Mouse (Mus musculus) limb, embryonic 10.5 days (tissue): ENCODE measurements around the gene Entr1. TPM values are rescaled to one million over a fixed set of nuclear protein-coding genes. Genes with fewer than 3 reads are reported as not detected.

Source experiments
- DNase-seq: peaks from one replicate; pipeline ENCODE4 v3.0.0-alpha.2; 2017; ENCODE audit warnings: low spot score
- H3K27ac ChIP-seq: fragments of 300-500 bp; sonication (generic); 2 replicates; pipeline ENCODE4 v1.5.1; 2016; ENCODE audit warnings: mild to moderate bottlenecking
- H3K27me3 ChIP-seq: fragments of 300-500 bp; sonication (generic); 2 replicates; pipeline ENCODE4 v1.6.1; 2016; ENCODE audit warnings: low read depth, mild to moderate bottlenecking; ENCODE audit not compliant: poor library complexity, severe bottlenecking
- H3K36me3 ChIP-seq: fragments of 300-500 bp; sonication (generic); 2 replicates; pipeline ENCODE4 v1.6.1; 2016; ENCODE audit warnings: mild to moderate bottlenecking, moderate library complexity
- H3K4me1 ChIP-seq: fragments of 300-500 bp; sonication (generic); 2 replicates; pipeline ENCODE4 v1.6.1; 2016
- H3K4me3 ChIP-seq: fragments of 300-500 bp; sonication (generic); 2 replicates; pipeline ENCODE4 v1.5.1; 2016; ENCODE audit warnings: mild to moderate bottlenecking, moderate library complexity
- H3K9me3 ChIP-seq: fragments of 300-500 bp; sonication (generic); replicated peaks from 2 replicates; pipeline ENCODE4 v1.6.1; 2016; ENCODE audit warnings: mild to moderate bottlenecking
- WGBS: fragments of 180-500 bp; shearing (Covaris S2); methylation state at CpG from one replicate; pipeline ENCODE4 v1.1.7; 2016; 5-methylcytosine and 5-hydroxymethylcytosine counted together
- polyA plus RNA-seq: library from polyadenylated mRNA; unstranded; fragments of >200 nt; fragmentation: Nextera tagmentation; extraction: Ambion mirVana; gene quantifications from 2 replicates; pipeline ENCODE4 v1.2.1, GENCODE M21; 2016

Gene Entr1
- polyA plus RNA-seq, 1 experiment from 2014 or later, result 148 TPM

DNA sequence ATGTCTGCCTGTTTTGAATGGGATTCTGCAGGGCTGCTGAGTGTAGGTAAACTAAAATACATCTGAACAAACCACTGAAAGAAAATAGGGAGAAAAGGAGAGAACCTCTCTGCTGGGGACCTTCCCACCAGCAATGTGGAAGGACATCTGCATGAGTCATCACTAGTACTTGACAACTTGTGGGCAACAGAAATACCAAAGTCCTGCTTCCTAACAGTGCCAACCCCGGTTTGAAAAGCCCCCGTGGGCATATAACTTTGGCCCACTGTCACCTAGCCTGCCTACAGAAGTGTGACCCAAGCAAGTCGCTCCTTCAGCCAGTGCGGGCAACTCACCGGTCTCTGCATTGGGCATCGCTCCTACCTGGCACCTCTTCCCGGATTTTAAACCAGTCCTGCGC is 16.7 kb downstream of the Entr1 start:
- no peaks in the 10 kb centered on the region for H3K4me1 ChIP-seq
- no peak overlapping the region for H3K27ac ChIP-seq
- no peaks in the 10 kb centered on the region for H3K9me3 ChIP-seq
- H3K4me3 ChIP-seq, result no peak overlapping the region
- WGBS, result 96% methylated on average over 8 of the region's 8 CpGs
- H3K27me3 ChIP-seq, result no peaks in the 10 kb centered on the region
- H3K36me3 ChIP-seq, result peaks cover 100% of the 10 kb centered on the region
- no peak for DNase-seq

DNA sequence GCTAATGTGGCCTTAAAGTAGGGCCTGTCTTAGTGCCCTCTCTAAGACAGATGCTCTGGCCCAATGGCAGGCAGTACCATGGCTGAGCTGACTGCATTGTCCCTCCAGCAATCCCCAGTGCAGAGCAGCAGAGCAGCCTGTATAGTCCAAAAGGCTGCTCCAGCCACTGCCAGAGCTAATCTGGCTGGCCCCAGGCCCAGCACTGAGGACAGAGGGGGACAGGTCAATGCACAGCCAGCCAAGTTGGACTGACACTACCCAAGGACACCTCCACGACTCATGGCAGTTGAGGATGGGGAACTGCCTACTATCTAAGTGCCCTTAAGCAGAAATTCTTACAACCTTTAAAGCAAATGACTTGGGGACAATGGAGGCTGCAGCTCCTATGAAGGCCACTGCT is 20.5 kb downstream of the Entr1 start:
- Histone ChIP-seq H3K9me3 (no peaks in the 10 kb centered on the region), H3K36me3 (peaks cover 100% of the 10 kb centered on the region), H3K4me3 (no peak overlapping the region), H3K27me3 (no peaks in the 10 kb centered on the region), H3K4me1 (no peaks in the 10 kb centered on the region), H3K27ac (no peak overlapping the region)
- DNase-seq, result no peak
- WGBS, result 94% methylated on average over 1 of the region's 1 CpGs

DNA sequence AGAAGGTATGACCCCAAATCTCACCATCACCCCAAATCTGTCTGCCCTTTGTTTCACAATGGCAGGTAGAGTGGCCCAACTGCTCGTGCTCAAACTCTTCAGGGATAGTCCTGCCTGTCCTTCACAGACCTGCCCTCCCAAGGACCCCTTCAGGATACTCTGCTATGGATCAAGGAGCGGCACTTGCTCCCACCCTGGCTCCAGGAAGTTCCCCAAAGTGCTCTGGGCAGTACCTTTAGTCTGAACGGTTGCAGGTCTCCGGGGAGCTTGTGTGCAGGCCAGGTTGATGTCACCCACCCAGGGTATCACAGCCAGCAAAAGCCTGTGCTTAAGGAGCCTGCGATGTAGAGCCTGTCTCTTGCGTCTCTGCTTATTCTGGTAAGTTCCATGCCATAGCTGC is 21.2 kb downstream of the Entr1 start:
- peaks cover 100% of the 10 kb centered on the region for H3K36me3 ChIP-seq
- no peak overlapping the region for H3K4me3 ChIP-seq
- no peaks in the 10 kb centered on the region for H3K4me1 ChIP-seq
- no peaks in the 10 kb centered on the region for H3K9me3 ChIP-seq
- no peak overlapping the region for H3K27ac ChIP-seq
- DNase-seq, result no peak
- WGBS, result 93% methylated on average over 6 of the region's 6 CpGs
- no peaks in the 10 kb centered on the region for H3K27me3 ChIP-seq

DNA sequence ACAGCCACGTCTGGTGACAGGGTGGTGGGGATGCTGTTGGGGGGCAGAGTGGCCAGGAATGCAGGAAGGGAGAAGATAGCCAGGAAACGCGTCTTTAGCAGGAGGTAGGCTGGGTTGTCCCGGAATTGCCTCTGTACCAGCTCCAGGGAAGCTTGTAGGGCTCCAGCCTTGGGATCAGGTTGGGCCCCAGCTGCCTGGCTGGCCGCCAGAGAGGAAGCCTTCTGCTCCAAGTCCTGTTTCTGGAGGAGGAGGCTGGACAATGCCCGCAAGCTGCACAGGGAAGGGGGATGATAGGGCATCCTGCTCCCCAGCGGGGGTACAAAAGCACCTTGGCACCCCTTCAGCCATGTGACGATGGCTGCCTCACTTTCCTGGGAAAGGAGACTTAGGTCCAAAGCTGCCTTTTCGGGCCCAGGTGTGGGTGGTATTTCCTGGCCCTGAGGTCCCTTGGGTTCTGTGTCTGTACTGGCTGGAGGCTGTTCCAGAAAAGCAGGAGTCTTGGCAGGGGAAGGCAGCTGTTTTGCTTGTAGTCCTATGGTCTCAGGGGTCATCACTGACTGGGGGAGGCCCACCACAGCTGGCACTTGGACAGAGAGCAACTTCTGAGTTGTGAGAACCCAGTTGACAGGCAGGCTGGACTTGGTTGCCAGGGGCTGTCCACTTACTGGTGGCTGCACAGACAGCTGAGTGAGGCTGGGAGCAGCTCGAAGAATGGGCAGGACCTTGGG is 24.2 kb downstream of the Entr1 start:
- Histone ChIP-seq H3K4me3 (no peak overlapping the region), H3K9me3 (no peaks in the 10 kb centered on the region), H3K36me3 (peaks cover 85% of the 10 kb centered on the region), H3K4me1 (no peaks in the 10 kb centered on the region), H3K27ac (no peak overlapping the region), H3K27me3 (no peaks in the 10 kb centered on the region)
- no peak for DNase-seq
- WGBS, result 91% methylated on average over 10 of the region's 10 CpGs

DNA sequence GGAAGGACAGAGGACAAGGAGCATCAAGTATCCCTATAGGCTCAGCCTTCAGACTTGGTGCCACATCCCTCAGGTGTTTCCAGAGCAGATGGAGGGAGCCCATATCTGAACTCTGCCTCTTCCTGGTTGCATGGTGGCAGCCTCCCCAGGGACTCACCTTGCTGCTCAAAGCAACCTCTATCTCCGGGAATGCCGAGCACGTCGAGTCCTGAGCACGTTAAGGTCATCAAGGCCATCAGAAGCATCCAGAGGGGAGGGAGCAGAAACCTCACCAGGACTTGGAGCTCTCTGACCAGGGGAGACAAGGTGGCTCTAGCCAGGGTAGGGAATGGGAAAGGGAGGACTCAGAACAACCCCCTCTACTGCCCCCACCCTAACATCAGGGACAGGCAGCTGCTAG is 25.6 kb downstream of the Entr1 start:
- WGBS, result 80% methylated on average over 5 of the region's 5 CpGs
- Histone ChIP-seq H3K4me1 (no peaks in the 10 kb centered on the region), H3K27me3 (no peaks in the 10 kb centered on the region), H3K27ac (no peak overlapping the region), H3K4me3 (no peak overlapping the region), H3K9me3 (no peaks in the 10 kb centered on the region), H3K36me3 (peaks cover 71% of the 10 kb centered on the region)
- no peak for DNase-seq

DNA sequence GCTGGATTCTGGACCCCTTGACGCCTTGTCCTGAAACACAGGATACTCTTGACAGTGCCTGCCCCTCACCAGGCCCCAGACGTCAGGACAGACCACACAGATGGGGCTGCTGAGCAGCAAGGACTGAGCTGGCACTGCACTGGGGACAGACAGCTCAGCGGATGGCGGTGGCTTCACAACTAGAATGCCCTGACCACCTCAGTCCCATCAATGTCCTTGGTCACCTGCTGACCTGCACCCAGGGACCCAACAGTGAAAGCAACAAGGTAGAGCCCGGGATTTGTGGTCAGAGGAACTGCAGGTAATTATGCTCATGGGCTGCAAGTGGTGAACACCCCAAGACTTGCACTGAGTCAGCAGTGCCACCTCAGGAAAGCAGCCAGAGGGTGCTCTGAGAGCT is 26.1 kb downstream of the Entr1 start:
- H3K27ac ChIP-seq, result no peak overlapping the region

DNA sequence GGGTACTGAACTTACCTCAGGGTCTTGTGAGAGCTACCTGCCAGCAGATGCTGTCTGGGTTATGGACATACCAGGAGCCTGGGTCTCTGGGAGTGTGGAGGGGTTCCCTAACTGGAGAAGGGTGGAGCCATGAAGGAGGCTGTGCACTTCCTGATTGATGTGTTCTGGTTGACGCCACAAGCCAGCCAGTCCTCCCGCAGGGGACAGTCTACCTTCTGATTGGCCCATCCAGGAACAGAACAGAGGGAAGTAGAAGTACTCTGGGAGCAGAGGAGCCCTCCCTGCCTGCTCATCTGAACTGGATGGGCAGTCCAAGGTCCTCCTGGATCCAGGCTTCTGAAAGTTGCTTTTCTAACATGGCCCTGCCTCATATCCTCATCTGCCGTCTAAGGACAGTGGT is 28.3 kb downstream of the Entr1 start, which contains the start of gene Card9:
Gene Card9 (minus strand): TSS at position 147 of the 400 bp plus-strand sequence.
- Histone ChIP-seq H3K27me3 (no peaks in the 10 kb centered on the region), H3K4me3 (no peak within 1 kb of the TSS), H3K9me3 (no peaks in the 10 kb centered on the region), H3K27ac (no peak within 1 kb of the TSS), H3K36me3 (peaks cover 44% of the 10 kb centered on the region), H3K4me1 (peaks cover 11% of the 10 kb centered on the region)
- WGBS, result 56% methylated on average over 3 of the region's 3 CpGs
- DNase-seq, result no peak

More for the DNA sequence above, 26.1 kb downstream of the Entr1 start:
- Histone ChIP-seq H3K4me3 (no peak overlapping the region), H3K4me1 (no peaks in the 10 kb centered on the region; the same call in 1 of the 2 replicates), H3K9me3 (no peaks in the 10 kb centered on the region), H3K36me3 (peaks cover 66% of the 10 kb centered on the region), H3K27me3 (no peaks in the 10 kb centered on the region)
- 85% methylated on average over 5 of the region's 5 CpGs for WGBS
- DNase-seq, result no peak

DNA sequence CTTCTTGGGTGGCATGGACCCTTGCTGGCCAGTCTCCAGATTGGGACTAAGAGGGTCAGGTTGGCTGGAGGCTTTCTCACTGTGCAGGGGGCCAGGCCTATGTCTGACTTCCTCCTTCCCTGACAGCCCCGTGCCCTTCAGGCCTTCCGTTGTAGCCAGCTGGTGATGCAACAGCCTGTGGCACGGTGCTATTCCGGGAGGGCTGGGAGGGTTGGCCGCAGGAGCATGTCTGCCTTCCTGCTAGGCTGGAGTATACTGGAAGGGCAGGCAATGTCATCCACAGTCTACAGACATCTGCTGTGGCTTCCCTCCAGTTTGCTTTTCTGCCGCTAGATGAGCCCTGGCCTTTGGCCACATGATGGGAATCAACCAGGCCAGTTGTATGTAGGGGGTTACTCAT is 29.1 kb downstream of the Entr1 start:
- no peaks in the 10 kb centered on the region for H3K27me3 ChIP-seq
- no peak for DNase-seq
- 89% methylated on average over 6 of the region's 6 CpGs for WGBS
- peaks cover 36% of the 10 kb centered on the region for H3K36me3 ChIP-seq
- H3K4me3 ChIP-seq, result no peak overlapping the region
- no peak overlapping the region for H3K27ac ChIP-seq
- H3K4me1 ChIP-seq, result peaks cover 11% of the 10 kb centered on the region
- no peaks in the 10 kb centered on the region for H3K9me3 ChIP-seq

DNA sequence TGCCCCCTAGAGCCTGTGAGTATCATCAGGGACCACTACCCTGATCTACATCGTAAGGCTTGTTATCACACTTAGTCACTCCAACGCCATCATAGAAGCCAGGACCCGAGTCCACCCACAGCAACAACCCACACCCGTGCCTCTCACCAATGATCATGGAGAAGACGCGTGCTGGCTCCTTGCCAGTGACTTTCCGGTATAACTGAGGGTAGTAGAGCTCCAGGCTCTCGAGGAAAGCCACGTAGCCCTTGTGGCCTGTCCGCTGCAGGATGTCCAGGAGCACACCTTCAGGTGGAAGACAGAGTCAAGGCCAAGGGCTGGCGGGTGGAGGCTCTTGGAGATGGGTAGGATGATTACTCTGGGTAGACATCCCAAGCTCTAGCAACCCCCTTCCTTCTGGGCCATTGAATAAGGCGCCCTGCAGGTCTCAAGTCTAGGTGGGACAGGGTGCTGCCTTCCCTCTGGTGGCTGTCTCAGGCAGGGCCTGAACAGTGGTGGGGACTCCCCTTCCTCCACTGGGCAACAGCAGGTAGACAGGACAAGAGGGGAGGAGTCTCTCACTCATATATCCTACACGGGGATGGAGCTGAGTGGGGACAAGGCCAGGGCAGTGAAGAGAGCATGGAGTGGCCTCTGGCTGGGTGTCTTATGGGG is 30.3 kb downstream of the Entr1 start:
- H3K27me3 ChIP-seq, result no peaks in the 10 kb centered on the region
- DNase-seq, result no peak
- no peak overlapping the region for H3K27ac ChIP-seq
- no peaks in the 10 kb centered on the region for H3K9me3 ChIP-seq
- WGBS, result 90% methylated on average over 13 of the region's 13 CpGs
- H3K4me3 ChIP-seq, result no peak overlapping the region
- H3K4me1 ChIP-seq, result peaks cover 11% of the 10 kb centered on the region
- H3K36me3 ChIP-seq, result peaks cover 24% of the 10 kb centered on the region

DNA sequence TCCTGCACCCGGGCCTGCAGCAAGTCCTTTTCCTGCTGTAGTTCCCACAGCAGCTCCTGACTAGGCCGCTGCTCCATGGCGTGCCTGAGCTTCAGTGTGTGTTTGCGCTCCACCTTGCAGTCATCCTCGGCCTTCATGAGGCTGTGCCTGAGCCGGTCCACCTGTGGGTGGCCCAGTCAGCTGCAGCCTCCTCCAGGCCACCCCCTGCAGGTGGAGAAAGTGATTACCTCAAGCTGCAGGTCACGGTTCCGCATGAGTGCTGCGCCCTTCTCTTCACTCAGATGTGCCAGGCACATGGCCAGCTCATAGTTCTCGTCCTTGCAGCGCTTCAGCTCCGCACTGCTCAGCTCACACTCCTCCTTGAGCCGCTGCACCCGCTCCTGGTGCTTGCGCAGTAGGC is 31.6 kb downstream of the Entr1 start:
- Histone ChIP-seq H3K9me3 (no peaks in the 10 kb centered on the region), H3K27me3 (no peaks in the 10 kb centered on the region), H3K4me3 (no peak overlapping the region), H3K36me3 (peaks cover 11% of the 10 kb centered on the region), H3K27ac (no peak overlapping the region), H3K4me1 (peaks cover 18% of the 10 kb centered on the region)
- 64% methylated on average over 15 of the region's 15 CpGs for whole genome bisulfite sequencing
- no peak for DNase-seq

DNA sequence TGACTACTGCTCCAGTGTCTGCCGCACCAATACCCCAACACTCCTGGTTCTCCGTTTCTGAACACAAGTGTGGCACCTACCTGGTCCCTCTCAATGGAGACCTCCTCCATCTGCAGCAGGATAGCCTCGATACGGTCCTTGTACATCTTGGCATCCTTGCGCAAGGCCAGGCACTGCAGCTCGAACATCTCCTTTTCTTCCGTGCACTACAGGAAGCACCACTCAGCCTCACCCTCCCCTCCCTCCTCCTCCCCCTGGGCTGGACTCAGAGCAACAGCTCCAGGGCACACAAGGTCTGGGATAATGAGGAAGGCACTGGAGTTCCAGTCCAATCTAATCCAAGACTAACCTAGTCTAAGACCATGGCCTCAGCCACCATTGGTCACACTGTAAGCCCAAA is 32.4 kb downstream of the Entr1 start:
- Histone ChIP-seq H3K4me3 (no peak overlapping the region), H3K36me3 (peaks cover 7% of the 10 kb centered on the region; the same call in 1 of the 2 replicates), H3K27me3 (no peaks in the 10 kb centered on the region), H3K4me1 (peaks cover 20% of the 10 kb centered on the region), H3K9me3 (no peaks in the 10 kb centered on the region), H3K27ac (no peak overlapping the region)
- WGBS, result 77% methylated on average over 7 of the region's 7 CpGs
- DNase-seq, result no peak

DNA sequence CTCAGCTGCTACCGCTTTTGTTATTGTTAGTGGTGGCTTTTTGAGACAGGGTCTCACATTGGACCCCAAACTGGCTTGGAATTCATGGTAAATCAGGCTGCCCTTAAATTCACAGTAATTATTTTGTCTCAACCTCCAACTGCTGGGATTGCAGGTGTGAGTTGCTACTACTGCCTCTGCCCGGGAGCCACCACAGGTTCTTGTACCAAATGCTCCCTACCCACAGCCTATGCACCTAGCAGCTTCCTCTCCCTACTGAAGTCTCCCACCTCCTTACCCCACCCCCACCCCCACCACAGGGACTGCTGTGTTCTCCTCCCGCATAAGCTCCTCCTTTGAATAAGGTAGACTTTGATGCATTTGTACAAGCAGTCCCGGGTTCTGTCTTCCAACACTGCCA is 32.9 kb downstream of the Entr1 start:
- Histone ChIP-seq H3K9me3 (no peaks in the 10 kb centered on the region), H3K4me3 (no peak overlapping the region), H3K27me3 (no peaks in the 10 kb centered on the region), H3K27ac (no peak overlapping the region), H3K4me1 (peaks cover 25% of the 10 kb centered on the region), H3K36me3 (peaks cover 2% of the 10 kb centered on the region; the same call in 1 of the 2 replicates)
- 88% methylated on average over 4 of the region's 4 CpGs for WGBS
- DNase-seq, result no peak

DNA sequence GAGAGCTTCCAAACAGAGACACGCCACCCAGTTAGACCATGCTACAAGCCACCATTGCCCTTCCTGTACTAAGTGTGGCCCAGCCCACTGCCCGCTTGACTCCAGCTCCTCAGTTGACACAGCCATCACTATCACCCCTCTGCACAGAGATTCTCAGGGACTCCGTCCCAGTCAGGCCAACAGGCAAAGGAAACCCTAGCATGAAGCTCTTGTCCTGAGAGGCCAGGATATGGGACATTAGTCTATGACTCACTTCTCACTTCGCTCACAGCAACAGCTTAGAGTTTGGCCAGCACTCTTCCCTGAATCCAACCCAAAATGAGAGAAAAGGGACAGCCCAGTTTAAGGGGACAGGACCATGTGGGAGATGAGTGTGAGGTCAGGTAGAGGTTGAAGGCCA is 34.7 kb downstream of the Entr1 start:
- no peak overlapping the region for H3K4me3 ChIP-seq
- no peaks in the 10 kb centered on the region for H3K27me3 ChIP-seq
- peaks cover 37% of the 10 kb centered on the region for H3K4me1 ChIP-seq
- no peak overlapping the region for H3K27ac ChIP-seq
- no peaks in the 10 kb centered on the region for H3K9me3 ChIP-seq
- 87% methylated on average over 4 of the region's 4 CpGs for WGBS
- DNase-seq, result no peak
- peaks cover 12% of the 10 kb centered on the region for H3K36me3 ChIP-seq
